Mouse (Mus musculus): ENCODE results near the gene Srd5a1.

GRCm38 (mm10) chr13:69586337-69586736, 24.9 kb downstream of the Srd5a1 start:
- no peak for TF ChIP-seq CTCF (IDR thresholded peaks at IDR 0.05; ENCODE audit: borderline replicate concordance, insufficient read depth, low read depth, low read length)
- TF ChIP-seq POLR2A (IDR thresholded peaks at IDR 0.05; ENCODE audit: borderline replicate concordance, insufficient read depth, low read length) = no peak
